Mouse (Mus musculus) lung, embryonic 15.5 days (tissue): ENCODE data around the gene Ubc. TPM values are rescaled to one million over a fixed set of nuclear protein-coding genes. Genes with fewer than 3 reads are reported as not detected.

Source experiments
- ATAC-seq: fragments of 200-750 bp; cut with Nextera tagmentation; 2 replicates; pipeline ENCODE4 v1.8.0; 2017; ENCODE audit warnings: moderate number of reproducible peaks, borderline replicate concordance; ENCODE audit not compliant: low FRiP score, low TSS enrichment; ENCODE audit errors: extremely low read depth
- H3K27ac ChIP-seq: fragments of 300-500 bp; sonication (generic); 2 replicates; pipeline ENCODE4 v1.5.1; 2015; ENCODE audit warnings: moderate library complexity, mild to moderate bottlenecking, inconsistent platforms
- H3K27me3 ChIP-seq: fragments of 300-500 bp; sonication (generic); 2 replicates; pipeline ENCODE4 v1.6.1; 2015; ENCODE audit warnings: inconsistent platforms
- H3K36me3 ChIP-seq: fragments of 300-500 bp; sonication (generic); 2 replicates; pipeline ENCODE4 v1.6.1; 2015; ENCODE audit warnings: inconsistent platforms
- H3K4me1 ChIP-seq: fragments of 300-500 bp; sonication (generic); 2 replicates; pipeline ENCODE4 v1.6.1; 2015; ENCODE audit warnings: inconsistent platforms
- H3K4me2 ChIP-seq: fragments of 300-500 bp; sonication (generic); 2 replicates; pipeline ENCODE4 v1.6.1; 2015; ENCODE audit warnings: inconsistent platforms, mild to moderate bottlenecking, moderate library complexity
- H3K4me3 ChIP-seq: fragments of 300-500 bp; sonication (generic); 2 replicates; pipeline ENCODE4 v1.5.1; 2015; ENCODE audit warnings: mild to moderate bottlenecking, inconsistent platforms
- H3K9ac ChIP-seq: fragments of 300-500 bp; sonication (generic); 2 replicates; pipeline ENCODE4 v1.6.1; 2015; ENCODE audit warnings: inconsistent platforms
- H3K9me3 ChIP-seq: fragments of 300-500 bp; sonication (generic); 2 replicates; pipeline ENCODE4 v1.6.1; 2016; ENCODE audit warnings: inconsistent platforms
- WGBS: fragments of 180-500 bp; shearing (Covaris S2); methylation state at CpG from one replicate; pipeline ENCODE4 v1.1.7; 2015; 5-methylcytosine and 5-hydroxymethylcytosine counted together
- polyA plus RNA-seq: library from polyadenylated mRNA; unstranded; fragments of >200 nt; fragmentation: Nextera tagmentation; extraction: Ambion mirVana; gene quantifications from 2 replicates; pipeline ENCODE4 v1.2.1, GENCODE M21; 2015

Ubc gene
- polyA plus RNA-seq, 1 experiment from 2014 or later, result 1,218 TPM

DNA sequence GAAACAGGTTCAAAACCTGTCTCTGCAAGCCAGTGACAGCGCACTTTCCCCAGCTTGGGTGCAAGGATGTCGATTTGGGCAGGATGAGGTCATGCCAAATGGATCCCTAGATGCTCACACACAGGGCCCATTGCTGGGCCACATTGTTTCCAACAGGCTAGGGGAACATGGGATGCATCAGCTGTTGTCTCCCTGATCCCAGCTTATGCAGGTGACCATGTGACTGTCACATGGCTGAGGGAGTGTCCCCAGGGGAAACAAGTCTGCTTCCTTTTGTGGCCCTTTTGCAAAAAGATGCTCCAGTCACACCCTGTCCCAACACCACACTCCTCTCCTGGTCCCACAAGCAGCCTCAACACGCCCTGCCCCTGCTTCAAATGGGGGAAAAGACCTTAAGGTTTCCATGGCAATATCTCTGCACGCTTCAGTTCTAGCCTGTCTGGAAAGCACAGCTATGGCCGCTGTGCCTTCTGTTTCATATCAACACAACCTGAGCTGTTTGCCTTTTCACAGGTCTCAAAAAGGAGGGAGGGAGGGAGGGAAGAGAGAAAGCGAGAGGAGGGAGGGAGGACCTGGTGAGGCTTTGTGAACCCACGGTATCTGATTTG, 35.0 kb downstream of the Ubc start:
- no peaks in the 10 kb centered on the region for H3K36me3 ChIP-seq
- H3K27me3 ChIP-seq, result no peaks in the 10 kb centered on the region
- H3K9ac ChIP-seq, result no peak overlapping the region
- H3K9me3 ChIP-seq, result no peaks in the 10 kb centered on the region
- ATAC-seq, result no peak
- 0 out of 2 replicates have a peak, but pooled peaks cover 5% of the 10 kb centered on the region for H3K4me1 ChIP-seq
- H3K27ac ChIP-seq, result no peak overlapping the region
- no peak overlapping the region for H3K4me3 ChIP-seq
- no peak overlapping the region for H3K4me2 ChIP-seq
- WGBS, result 46% methylated on average over 7 of the region's 7 CpGs

DNA sequence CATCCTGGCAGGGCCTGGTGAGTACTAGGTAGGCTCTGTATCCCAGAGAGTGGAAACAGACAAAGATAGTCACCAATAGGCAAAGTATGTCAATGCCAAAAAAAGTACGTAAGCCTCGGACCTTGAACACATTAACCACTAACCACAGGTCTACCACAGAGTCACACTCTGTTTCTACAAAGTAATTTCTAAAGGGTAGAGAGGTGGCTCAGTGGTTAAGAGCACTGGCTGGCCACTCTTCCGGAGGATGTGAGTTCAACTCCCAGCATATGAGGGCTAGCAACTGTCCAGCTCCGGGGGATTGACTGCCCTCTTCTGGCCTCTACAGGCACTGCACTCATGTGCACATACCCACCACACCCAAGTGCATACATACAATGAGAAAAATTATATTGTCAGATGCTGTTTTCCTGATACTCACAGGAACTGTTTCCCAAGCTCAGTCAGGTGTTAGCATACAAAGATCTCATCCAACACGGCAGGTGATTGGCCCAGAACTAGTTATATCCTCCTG, 37.2 kb downstream of the Ubc start:
- H3K4me1 ChIP-seq, result 0 out of 2 replicates have a peak, but pooled peaks cover 1% of the 10 kb centered on the region
- 92% methylated on average over 5 of the region's 5 CpGs for WGBS
- no peaks in the 10 kb centered on the region for H3K36me3 ChIP-seq
- no peak overlapping the region for H3K27ac ChIP-seq
- H3K4me3 ChIP-seq, result no peak overlapping the region
- no peaks in the 10 kb centered on the region for H3K9me3 ChIP-seq
- H3K27me3 ChIP-seq, result no peaks in the 10 kb centered on the region
- ATAC-seq, result no peak
- no peak overlapping the region for H3K4me2 ChIP-seq
- H3K9ac ChIP-seq, result no peak overlapping the region

DNA sequence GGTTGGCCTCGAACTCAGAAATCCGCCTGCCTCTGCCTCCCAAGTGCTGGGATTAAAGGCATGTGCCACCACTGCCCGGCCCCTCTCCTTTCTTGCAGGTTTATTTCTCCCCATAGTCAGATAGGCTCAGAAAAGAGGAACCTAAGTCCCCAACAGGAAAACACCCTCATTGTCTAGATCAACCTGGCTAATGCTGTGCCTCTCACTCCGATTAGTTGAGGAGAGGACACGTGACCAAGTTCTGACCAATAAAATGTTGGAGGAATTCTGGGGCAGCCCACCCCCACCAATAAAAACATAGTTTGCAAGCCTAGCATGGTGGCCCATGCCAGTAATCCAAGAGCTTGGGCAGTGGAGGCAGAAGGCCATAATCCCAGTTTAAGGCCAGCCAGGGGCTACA, 38.1 kb downstream of the Ubc start:
- Histone ChIP-seq H3K4me3 (no peak overlapping the region), H3K9ac (no peak overlapping the region), H3K4me2 (no peak overlapping the region), H3K27me3 (no peaks in the 10 kb centered on the region), H3K4me1 (no peaks in the 10 kb centered on the region), H3K36me3 (no peaks in the 10 kb centered on the region), H3K9me3 (no peaks in the 10 kb centered on the region), H3K27ac (no peak overlapping the region)
- 91% methylated on average over 5 of the region's 5 CpGs for WGBS
- no peak for ATAC-seq

DNA sequence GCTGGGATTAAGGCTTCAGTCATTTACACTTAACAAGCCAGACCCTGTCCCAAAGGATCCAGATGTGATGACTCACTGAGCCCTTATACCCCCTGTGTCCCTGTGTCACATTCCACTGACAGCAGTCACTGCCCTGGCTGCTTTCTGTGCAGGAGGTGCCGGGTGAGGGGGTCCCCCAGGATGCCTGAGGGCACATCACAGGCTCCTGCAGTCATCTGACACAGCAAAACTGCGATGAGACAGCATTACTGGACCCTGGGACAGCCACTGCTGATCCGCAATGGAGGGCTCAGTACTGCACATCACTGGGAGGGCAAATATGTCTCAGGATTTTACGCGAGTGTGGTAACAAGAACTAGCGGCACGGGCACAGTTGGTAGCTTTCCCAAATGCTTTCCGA, 38.9 kb downstream of the Ubc start:
- no peaks in the 10 kb centered on the region for H3K4me1 ChIP-seq
- no peak overlapping the region for H3K4me2 ChIP-seq
- no peaks in the 10 kb centered on the region for H3K27me3 ChIP-seq
- no peaks in the 10 kb centered on the region for H3K36me3 ChIP-seq
- no peak for ATAC-seq
- no peak overlapping the region for H3K9ac ChIP-seq
- H3K9me3 ChIP-seq, result no peaks in the 10 kb centered on the region
- H3K27ac ChIP-seq, result no peak overlapping the region
- WGBS, result 80% methylated on average over 8 of the region's 8 CpGs
- no peak overlapping the region for H3K4me3 ChIP-seq

DNA sequence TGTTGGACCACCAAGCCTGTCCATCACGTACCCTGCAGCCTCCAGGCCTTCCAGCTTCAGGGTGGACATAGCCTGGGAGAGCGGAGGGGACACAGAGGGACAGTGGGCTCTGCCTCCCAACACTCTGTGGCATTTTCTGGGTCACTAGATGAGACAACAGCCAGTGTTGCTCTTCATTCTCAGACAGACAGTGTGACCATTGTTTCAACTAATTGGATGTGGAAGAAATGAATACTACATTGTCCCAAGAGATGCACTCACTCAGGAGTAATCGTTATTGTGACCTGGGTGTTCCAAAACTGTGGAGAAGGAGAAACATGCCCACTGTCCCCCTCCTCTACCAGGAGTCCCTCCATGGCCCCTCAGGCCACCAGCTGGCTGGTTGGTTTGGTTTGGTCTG, 40.6 kb downstream of the Ubc start:
- Histone ChIP-seq H3K4me2 (no peak overlapping the region), H3K36me3 (no peaks in the 10 kb centered on the region), H3K27me3 (no peaks in the 10 kb centered on the region), H3K4me3 (no peak overlapping the region), H3K9me3 (no peaks in the 10 kb centered on the region), H3K27ac (no peak overlapping the region), H3K9ac (no peak overlapping the region), H3K4me1 (no peaks in the 10 kb centered on the region)
- no peak for ATAC-seq
- WGBS, result 86% methylated on average over 3 of the region's 3 CpGs

DNA sequence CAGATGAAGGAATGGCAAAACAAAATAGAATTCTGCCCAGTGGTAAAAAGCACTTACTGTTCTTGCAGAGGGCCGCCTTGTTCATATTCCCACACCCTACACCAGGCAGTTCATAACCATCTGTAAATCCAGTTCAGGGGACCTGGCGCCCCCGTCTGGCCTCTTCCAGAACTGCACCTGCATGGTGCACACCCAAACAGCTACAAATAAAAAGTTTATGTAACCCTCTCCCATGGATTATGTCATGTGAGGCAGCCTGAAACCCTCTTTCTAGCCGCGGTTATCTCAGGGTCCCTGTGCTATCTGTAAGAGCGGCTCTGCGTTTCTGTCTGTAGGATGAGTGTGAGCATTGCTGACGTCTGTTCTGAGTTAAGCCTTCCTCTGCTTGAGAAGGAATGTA, 41.5 kb downstream of the Ubc start:
- Histone ChIP-seq H3K27me3 (no peaks in the 10 kb centered on the region), H3K4me3 (no peak overlapping the region), H3K27ac (no peak overlapping the region), H3K36me3 (no peaks in the 10 kb centered on the region), H3K9ac (no peak overlapping the region), H3K4me2 (no peak overlapping the region), H3K9me3 (no peaks in the 10 kb centered on the region), H3K4me1 (no peaks in the 10 kb centered on the region)
- WGBS, result 29% methylated on average over 8 of the region's 8 CpGs
- no peak for ATAC-seq

DNA sequence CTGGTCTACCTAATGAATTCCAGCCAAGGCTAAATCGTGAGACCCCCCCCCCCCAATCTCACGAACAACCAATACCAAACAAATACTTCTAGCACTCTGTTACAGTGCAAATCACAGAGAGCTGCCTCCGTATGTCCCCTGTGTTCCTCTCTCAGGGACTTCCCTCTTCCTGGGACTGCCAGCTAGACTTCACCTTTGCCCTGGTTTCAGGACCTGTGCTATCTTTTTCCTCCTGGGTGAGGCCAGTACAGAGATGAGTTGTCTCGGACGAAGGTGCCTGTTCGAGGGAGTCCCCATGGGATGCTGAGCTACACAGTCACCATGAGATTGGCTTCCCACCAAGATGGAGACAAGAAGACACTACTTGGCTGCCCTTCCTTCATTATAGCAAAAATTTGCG, 41.9 kb downstream of the Ubc start:
- Histone ChIP-seq H3K9me3 (no peaks in the 10 kb centered on the region), H3K4me2 (no peak overlapping the region), H3K4me1 (no peaks in the 10 kb centered on the region), H3K9ac (no peak overlapping the region), H3K27ac (no peak overlapping the region), H3K27me3 (no peaks in the 10 kb centered on the region), H3K36me3 (no peaks in the 10 kb centered on the region), H3K4me3 (no peak overlapping the region)
- ATAC-seq, result no peak
- 67% methylated on average over 7 of the region's 7 CpGs for WGBS

DNA sequence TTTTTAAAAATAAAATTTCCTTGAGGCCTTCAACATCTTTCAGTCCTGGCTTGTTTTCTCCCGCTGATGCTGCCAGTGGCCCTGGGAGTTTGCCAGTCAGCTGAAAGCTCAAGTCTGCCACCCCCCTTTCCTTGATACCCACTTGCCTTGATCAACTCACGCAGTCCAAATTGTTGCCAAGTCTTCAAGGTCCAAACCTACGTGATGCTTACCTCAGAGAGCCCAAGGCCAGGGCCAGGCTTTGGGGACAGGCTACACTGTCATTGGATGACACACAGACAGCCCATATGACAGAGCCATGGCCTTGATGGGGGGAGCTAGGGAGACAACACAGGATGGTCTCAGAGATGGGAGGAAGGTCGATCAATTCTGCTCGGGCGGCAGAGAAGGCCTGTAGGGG, 45.7 kb downstream of the Ubc start:
- Histone ChIP-seq H3K9me3 (no peaks in the 10 kb centered on the region), H3K4me2 (no peak overlapping the region), H3K4me1 (peaks cover 19% of the 10 kb centered on the region), H3K9ac (no peak overlapping the region), H3K27me3 (no peaks in the 10 kb centered on the region), H3K4me3 (no peak overlapping the region), H3K27ac (no peak overlapping the region), H3K36me3 (no peaks in the 10 kb centered on the region)
- WGBS, result 88% methylated on average over 6 of the region's 6 CpGs
- ATAC-seq, result no peak

DNA sequence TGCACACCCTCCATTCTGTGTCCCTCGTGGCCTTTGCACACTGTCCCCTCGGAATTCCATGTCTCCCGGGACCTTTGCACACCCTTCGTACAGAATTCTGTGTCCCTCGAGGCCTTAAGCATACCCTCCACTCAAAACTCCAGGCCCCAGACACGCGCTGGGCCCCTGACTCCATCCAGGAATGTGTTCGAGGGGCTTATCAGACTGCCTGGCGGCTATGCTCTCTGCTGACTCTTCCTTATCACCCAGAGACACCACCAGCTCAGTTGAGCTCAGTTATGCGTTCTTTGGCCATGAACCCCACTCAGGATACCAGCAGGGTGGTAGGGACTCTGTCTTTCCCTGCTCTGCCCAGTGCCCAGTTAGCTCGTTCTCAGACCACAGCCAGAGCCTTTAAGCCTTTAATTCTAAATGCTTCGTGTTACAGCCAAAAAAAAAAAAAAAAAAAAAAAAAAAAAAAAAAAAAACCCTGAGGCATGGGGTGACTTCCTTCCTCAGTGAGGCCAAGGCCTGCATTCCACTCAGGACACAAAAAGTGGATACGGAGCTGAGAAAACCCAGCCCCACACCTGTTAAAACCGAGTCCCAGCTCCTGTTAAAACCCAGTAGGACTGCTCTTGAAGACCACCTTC, 48.4 kb downstream of the Ubc start:
- H3K27ac ChIP-seq, result no peak overlapping the region
- WGBS, result 35% methylated on average over 14 of the region's 14 CpGs
- no peaks in the 10 kb centered on the region for H3K27me3 ChIP-seq
- H3K9me3 ChIP-seq, result no peaks in the 10 kb centered on the region
- peak overlapping the region; percentile 71 for H3K4me3 ChIP-seq
- H3K9ac ChIP-seq, result no peak overlapping the region
- peaks cover 24% of the 10 kb centered on the region for H3K4me1 ChIP-seq
- ATAC-seq, result no peak; the same call in 1 of the 2 replicates
- peak overlapping the region; percentile 94 for H3K4me2 ChIP-seq
- no peaks in the 10 kb centered on the region for H3K36me3 ChIP-seq

DNA sequence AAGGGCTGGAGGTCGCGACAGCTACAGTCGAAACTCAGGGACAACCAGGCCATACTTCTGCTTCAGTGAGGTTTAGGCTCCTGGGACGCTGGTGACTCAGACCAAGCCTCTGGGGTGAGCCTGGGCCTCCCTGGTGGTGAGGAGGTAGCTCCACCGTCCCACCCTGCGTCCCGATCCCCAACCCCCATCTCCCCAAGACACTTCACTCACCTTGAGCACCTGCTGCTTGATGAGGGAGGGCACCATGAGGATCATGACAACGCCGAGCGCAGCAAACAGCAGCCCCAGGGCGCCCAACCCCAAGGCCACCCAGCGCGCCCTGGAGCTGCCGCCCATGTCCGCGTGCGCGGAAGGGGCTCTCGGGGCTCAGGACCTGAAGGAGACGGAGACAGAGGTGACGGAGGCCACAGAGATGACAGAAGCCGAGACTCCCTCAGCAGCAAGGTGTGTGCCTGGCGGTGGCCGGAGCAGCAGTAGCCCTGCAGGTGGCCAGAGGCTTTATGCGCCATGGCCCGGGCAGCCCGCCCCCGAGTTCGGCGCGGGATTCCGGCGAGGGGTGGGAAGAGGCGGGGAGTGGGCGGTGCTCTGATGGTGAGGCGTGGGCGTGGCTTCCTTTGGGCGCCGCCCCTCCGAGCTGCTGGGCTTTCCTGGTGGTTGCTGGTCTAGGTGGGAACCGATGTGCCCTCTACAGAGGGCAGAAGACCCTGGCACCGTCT, 49.3 kb downstream of the Ubc start, which contains the start of gene Scarb1:
Scarb1 (minus strand) TSS at position 548 of the 716 bp plus-strand sequence.
- Histone ChIP-seq H3K4me1 (peaks cover 24% of the 10 kb centered on the region), H3K36me3 (no peaks in the 10 kb centered on the region), H3K27ac (peak within 1 kb of the TSS; percentile 56), H3K27me3 (no peaks in the 10 kb centered on the region), H3K4me3 (peak within 1 kb of the TSS; percentile 71), H3K9ac (peak within 1 kb of the TSS; percentile 68), H3K9me3 (no peaks in the 10 kb centered on the region), H3K4me2 (peak within 1 kb of the TSS; percentile 94)
- WGBS, result 1% methylated on average over 42 of the region's 42 CpGs
- ATAC-seq, result peak; percentile 78

DNA sequence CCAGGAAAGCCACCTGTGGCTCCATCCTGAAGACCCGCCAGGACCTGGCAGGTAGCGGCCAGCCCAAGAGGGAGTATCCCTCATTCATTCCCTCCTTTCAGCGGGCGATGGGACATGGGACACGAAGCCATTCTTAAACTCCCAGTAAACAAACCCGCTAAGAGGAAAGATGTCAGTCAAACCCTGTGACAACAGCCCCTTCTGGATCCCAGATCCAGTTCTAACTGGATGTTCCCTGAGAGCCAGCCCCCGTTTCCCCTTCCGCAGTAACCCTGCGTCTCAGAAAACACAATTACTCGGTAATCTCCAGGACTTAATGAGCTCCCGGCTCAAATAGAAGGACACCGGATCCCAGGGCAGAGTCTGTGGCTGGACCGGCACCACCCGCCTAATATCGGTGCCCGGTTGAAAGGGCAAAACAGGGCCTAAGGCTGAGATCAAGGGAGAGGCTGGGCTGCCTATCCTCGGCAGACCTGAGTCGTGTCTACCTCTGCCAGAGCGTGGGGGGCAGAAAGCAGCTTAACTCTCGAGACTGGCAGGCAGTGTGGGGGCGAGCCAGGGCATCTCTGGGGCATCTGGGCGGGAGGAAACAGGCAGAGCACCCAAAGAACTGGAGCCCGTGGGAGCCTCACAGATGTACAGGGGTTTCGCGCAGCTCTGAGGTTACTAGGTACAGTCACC, 50.0 kb downstream of the Ubc start:
- H3K4me1 ChIP-seq, result peaks cover 24% of the 10 kb centered on the region
- H3K4me2 ChIP-seq, result peak overlapping the region; percentile 94
- no peak for ATAC-seq
- H3K9ac ChIP-seq, result peak overlapping the region; percentile 68
- peak overlapping the region; percentile 56 for H3K27ac ChIP-seq
- no peaks in the 10 kb centered on the region for H3K27me3 ChIP-seq
- 6% methylated on average over 25 of the region's 25 CpGs for WGBS
- H3K36me3 ChIP-seq, result no peaks in the 10 kb centered on the region
- H3K9me3 ChIP-seq, result no peaks in the 10 kb centered on the region
- peak overlapping the region; percentile 71 for H3K4me3 ChIP-seq
